Mouse (Mus musculus): ENCODE measurements around the gene Synm. TPM values are rescaled to one million over a fixed set of nuclear protein-coding genes. Genes with fewer than 3 reads are reported as not detected.

The Synm gene
- total and polyA plus RNA-seq, 3 experiments, result not detected

DNA sequence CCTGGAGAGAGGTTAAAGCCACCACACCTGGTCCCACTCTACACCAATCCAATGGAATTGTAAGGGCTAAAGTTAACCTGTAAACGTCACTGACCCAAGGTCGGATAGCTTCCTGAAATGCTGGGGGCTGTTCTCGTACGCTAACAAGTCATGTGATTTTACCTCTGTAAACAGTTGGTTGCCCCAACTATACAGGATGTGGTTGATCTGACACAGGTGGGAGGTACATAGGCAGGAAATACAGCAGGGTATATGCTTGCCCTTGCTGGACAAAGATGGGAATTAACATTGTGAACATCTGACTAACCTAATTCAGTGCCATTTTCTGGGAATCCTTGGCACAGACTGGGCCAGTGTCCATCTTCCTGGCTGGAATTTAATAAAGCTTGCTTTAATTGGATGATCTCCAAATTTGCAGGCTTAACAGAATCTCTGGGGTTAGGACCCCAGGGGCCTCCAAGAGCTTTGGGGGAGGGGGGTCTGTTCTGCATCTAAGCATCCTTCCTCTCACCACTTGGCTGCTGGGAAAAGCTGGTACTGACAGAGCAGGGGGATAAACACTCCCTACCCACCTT lies 11.7 kb downstream of the Synm start:
- DNase-seq (ENCODE audit: extremely low read depth), result no peak
- dilution Hi-C loops (cut with MboI; ENCODE audit: extremely low pct_ligation_motif_present, extremely low pct_unique_long_range_greater_than_20kb, low sequenced_read_pairs), result no loop called here

DNA sequence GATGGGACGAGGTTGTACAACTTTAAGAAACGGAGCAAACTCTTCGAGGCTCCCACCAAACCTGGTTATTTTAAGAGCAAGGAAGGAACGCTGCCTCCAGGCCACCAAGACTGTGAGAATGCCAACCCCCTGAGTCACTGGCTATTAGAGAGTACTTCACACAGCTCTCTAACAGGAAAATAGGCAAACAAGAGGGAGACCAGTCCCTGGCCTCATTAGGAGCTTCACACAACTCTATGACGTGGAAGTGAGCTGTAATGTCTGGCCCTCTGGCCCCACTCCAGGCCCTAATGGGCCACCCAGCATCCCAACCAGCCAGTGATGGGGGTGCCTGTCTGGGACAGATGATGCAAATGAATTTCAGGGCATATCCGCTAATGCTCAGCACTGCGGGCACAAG lies 17.8 kb downstream of the Synm start:
- no peaks in the 10 kb centered on the region for H3K4me1 ChIP-seq (ENCODE audit: control insufficient read depth in 1 of 2, insufficient read depth in 2 of 2)
- H3K4me3 ChIP-seq (replicated peaks in 1 of 3; ENCODE audit: low read depth in 2 of 3, low read length in 2 of 3, poor library complexity in 1 of 3), result no peak overlapping the region
- H3K4me2 ChIP-seq (ENCODE audit: insufficient read depth, low read depth, poor library complexity, severe bottlenecking), result no peak overlapping the region
- H3K36me3 ChIP-seq (replicated peaks in 1 of 2; ENCODE audit: control insufficient read depth in 1 of 2, insufficient read depth in 1 of 2, low read length in 1 of 2), result no peaks in the 10 kb centered on the region
- TF ChIP-seq CHD1 (IDR thresholded peaks at IDR 0.05; ENCODE audit: low read depth, low read length) (no peak), CTCF (conservative IDR thresholded peaks at IDR 0.05 in 1 of 2, IDR thresholded peaks at IDR 0.05 in 1 of 2; ENCODE audit: low read depth in 2 of 2, low read length in 2 of 2) (no peak), POLR2A (IDR thresholded peaks at IDR 0.05; ENCODE audit: low read depth, low read length) (no peak), BHLHE40 (IDR thresholded peaks at IDR 0.05; ENCODE audit: low read depth, low read length) (no peak), RCOR1 (conservative IDR thresholded peaks at IDR 0.05; ENCODE audit: low read depth, low read length) (no peak), ELF1 (IDR thresholded peaks at IDR 0.05; ENCODE audit: low read depth, low read length) (no peak), ETS1 (conservative IDR thresholded peaks at IDR 0.05; ENCODE audit: low read depth, low read length) (no peak), HCFC1 (IDR thresholded peaks at IDR 0.05; ENCODE audit: low read depth, low read length) (no peak), E2F4 (IDR thresholded peaks at IDR 0.05; ENCODE audit: insufficient replicate concordance, low read depth, low read length) (no peak), ZC3H11A (IDR thresholded peaks at IDR 0.05; ENCODE audit: low read depth, low read length) (no peak), RAD21 (IDR thresholded peaks at IDR 0.05; ENCODE audit: low read depth, low read length) (no peak), SIN3A (IDR thresholded peaks at IDR 0.05; ENCODE audit: low read length) (no peak), KAT2A (IDR thresholded peaks at IDR 0.05; ENCODE audit: insufficient replicate concordance, low read length) (no peak), MAFK (IDR thresholded peaks at IDR 0.05; ENCODE audit: insufficient replicate concordance, low read length) (no peak), MAX (IDR thresholded peaks at IDR 0.05; ENCODE audit: low read length) (no peak), UBTF (IDR thresholded peaks at IDR 0.05; ENCODE audit: low read depth, low read length) (no peak), TCF12 (IDR thresholded peaks at IDR 0.05; ENCODE audit: low read depth, low read length) (no peak), CHD2 (IDR thresholded peaks at IDR 0.05; ENCODE audit: low read length) (no peak)
- in situ Hi-C loops (cut with MboI; ENCODE audit: low pct_ligation_motif_present, low pct_unique_long_range_greater_than_20kb, low sequenced_read_pairs), result no loop called here
- DNase-seq (ENCODE audit: extremely low read depth), result no peak
- no peaks in the 10 kb centered on the region for H3K79me2 ChIP-seq (replicated peaks; ENCODE audit: control insufficient read depth, extremely low read depth, insufficient read depth, poor library complexity, severe bottlenecking)
- H3K9ac ChIP-seq (ENCODE audit: insufficient read depth, low read depth), result no peak overlapping the region
- H3K9me3 ChIP-seq (replicated peaks; ENCODE audit: low read length), result peaks cover 7% of the 10 kb centered on the region
- H3K27ac ChIP-seq (ENCODE audit: insufficient read depth, low read depth), result no peak overlapping the region
- H3K27me3 ChIP-seq (replicated peaks), result peaks cover 64% of the 10 kb centered on the region
- dilution Hi-C loops (cut with MboI; ENCODE audit: extremely low pct_ligation_motif_present, extremely low pct_unique_long_range_greater_than_20kb, low sequenced_read_pairs), result no loop called here

More for the DNA sequence above, 11.7 kb downstream of the Synm start:
- no peak overlapping the region for H3K4me3 ChIP-seq (replicated peaks in 1 of 3; ENCODE audit: low read depth in 2 of 3, low read length in 2 of 3, poor library complexity in 1 of 3)
- no peaks in the 10 kb centered on the region for H3K36me3 ChIP-seq (replicated peaks in 1 of 2; ENCODE audit: control insufficient read depth in 1 of 2, insufficient read depth in 1 of 2, low read length in 1 of 2)
- H3K27ac ChIP-seq (ENCODE audit: insufficient read depth, low read depth), result no peak overlapping the region
- H3K9me3 ChIP-seq (replicated peaks; ENCODE audit: low read length), result peaks cover 7% of the 10 kb centered on the region
- peaks cover 67% of the 10 kb centered on the region for H3K27me3 ChIP-seq (replicated peaks)
- H3K4me1 ChIP-seq (ENCODE audit: control insufficient read depth in 1 of 2, insufficient read depth in 2 of 2), result no peaks in the 10 kb centered on the region
- H3K79me2 ChIP-seq (replicated peaks; ENCODE audit: control insufficient read depth, extremely low read depth, insufficient read depth, poor library complexity, severe bottlenecking), result no peaks in the 10 kb centered on the region
- in situ Hi-C loops (cut with MboI; ENCODE audit: low pct_ligation_motif_present, low pct_unique_long_range_greater_than_20kb, low sequenced_read_pairs), result no loop called here
- no peak overlapping the region for H3K9ac ChIP-seq (ENCODE audit: insufficient read depth, low read depth)
- H3K4me2 ChIP-seq (ENCODE audit: insufficient read depth, low read depth, poor library complexity, severe bottlenecking), result no peak overlapping the region
- TF ChIP-seq HCFC1 (IDR thresholded peaks at IDR 0.05; ENCODE audit: low read depth, low read length) (no peak), GABPA (IDR thresholded peaks at IDR 0.05; ENCODE audit: insufficient replicate concordance, low read depth, low read length) (no peak), ZNF384 (IDR thresholded peaks at IDR 0.05; ENCODE audit: low read depth, low read length) (no peak)
